Mouse (Mus musculus) kidney, postnatal 4 days (tissue): ENCODE data around the gene Ppip5k2.
A peak's percentile ranks its signal among the peaks of the same experiment; 100 is the strongest.

Source experiments
- DNase-seq, 2 experiments: peaks; one replicate each; pipeline ENCODE4 v3.0.0; 2021; ENCODE audit warnings: mixed read lengths in 2 of 2

Ppip5k2 gene

DNA sequence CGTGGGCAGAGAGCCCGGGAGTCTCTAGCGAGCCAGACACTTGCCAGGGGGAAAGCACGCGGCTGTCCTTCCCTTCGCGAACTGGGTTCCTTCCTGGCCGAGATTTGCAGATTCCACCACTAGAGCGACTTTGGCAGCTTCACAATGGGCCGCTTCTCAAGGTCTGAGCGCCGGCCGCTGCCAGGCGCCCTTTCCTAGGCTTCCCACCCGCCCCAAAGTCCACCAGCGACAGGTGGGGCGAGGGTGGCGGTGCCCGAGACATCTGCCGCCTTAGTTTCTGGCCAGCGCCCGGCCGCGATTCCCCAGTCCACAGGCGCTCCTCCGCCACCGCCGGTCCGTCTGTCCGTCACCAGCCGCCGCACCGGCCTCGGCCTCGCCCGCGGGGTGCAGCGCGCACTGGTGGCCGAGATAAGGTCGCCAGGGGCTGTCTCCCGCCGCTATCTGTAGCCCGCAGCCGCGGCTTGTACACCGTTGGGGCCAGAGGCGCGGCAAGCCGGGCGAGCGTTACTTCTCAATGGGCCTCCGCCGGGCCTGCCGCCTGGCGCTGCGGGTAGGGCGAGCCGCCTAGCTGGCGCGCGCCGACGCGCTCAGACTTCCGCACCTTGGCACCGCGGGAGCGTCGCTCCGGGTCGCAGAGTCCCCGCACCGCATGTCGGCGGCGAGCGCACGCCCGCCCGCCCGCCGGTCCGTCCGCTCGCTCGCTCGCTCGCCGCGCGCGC is 109.4 kb downstream of the Ppip5k2 start:
- DNase-seq, result peak; percentile 70 to 83

GRCm38 (mm10) chr1:97659405-97659804 is 110.8 kb downstream of the Ppip5k2 start:
- no peak for DNase-seq

DNA sequence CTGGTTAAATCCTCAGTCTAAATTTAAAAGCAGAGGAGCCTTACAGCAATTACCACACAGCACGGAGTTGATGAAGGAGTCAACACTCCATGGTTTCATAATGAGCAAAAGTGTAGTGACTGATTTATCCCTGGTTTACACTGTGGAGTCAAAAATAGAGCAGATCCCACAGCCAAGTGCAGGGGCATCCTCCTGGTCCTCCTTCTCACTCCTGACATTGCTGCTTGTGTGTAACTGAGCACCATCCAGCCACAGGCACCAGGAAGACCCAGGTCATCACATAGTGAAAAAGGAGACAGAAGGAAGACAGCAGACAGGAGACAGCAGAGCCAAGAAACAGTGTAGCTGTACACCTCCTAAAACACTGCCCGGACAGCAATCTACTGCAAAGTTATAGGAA is 112.4 kb downstream of the Ppip5k2 start:
- no peak for DNase-seq

DNA sequence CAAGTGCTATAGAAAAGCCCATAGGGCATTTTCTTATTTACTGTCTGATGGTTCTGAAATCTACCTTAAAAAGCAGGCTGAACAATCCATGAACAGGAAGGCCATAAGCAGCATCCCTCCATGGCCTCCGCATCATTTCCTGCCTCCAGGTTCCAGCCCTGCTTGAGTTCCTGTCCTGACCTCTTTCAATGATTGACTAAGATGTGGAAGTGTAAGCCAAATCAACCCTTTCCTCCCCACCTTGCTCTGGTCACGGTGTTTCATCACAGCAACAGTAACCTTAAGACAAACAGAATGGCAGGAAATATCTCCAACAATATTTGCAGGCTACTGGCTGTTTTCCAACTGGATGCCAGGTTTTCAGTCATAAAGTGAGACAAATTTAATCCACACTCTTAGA is 113.0 kb downstream of the Ppip5k2 start:
- peak; percentile 10 to 36 for DNase-seq
